Mouse (Mus musculus): Measurements from ENCODE around the gene Pmel. TPM values are rescaled to one million over a fixed set of nuclear protein-coding genes. Genes with fewer than 3 reads are reported as not detected.

Pmel gene
- polyA plus RNA-seq (2016; fragmentation: Nextera tagmentation; extraction: Ambion mirVana), result 7.1 and 7.3 TPM in 2 replicates

GRCm38 (mm10) chr10:128703895-128704294, at the start of gene Pmel:
Gene Pmel, plus strand, starts transcription at chr10:128704195.
- Histone ChIP-seq H3K4me3 (peak within 1 kb of the TSS; percentile 90), H3K4me1 (replicated peaks) (peaks cover 31% of the 10 kb centered on the region), H3K27me3 (ENCODE audit: insufficient read depth, poor library complexity, severe bottlenecking) (0 out of 2 replicates have a peak, but pooled peaks cover 2% of the 10 kb centered on the region), H3K9me3 (no peaks in the 10 kb centered on the region), H3K36me3 (peaks cover 46% of the 10 kb centered on the region), H3K27ac (peak within 1 kb of the TSS; percentile 95)
- DNase-seq (ENCODE audit: low spot score), result no peak
- 32% methylated on average over 4 of the region's 4 CpGs for WGBS

GRCm38 (mm10) chr10:128655254-128655653, 48.7 kb upstream of the Pmel start:
- Histone ChIP-seq H3K36me3 (no peaks in the 10 kb centered on the region), H3K9me3 (no peaks in the 10 kb centered on the region), H3K4me3 (no peak overlapping the region), H3K27ac (no peak overlapping the region), H3K4me1 (replicated peaks) (peaks cover 12% of the 10 kb centered on the region; the same call in 1 of the 2 replicates), H3K27me3 (ENCODE audit: insufficient read depth, poor library complexity, severe bottlenecking) (no peaks in the 10 kb centered on the region)
- no peak for DNase-seq (ENCODE audit: low spot score)
- 86% methylated on average over 3 of the region's 3 CpGs for WGBS

GRCm38 (mm10) chr10:128656731-128657130, 47.3 kb upstream of the Pmel start:
- DNase-seq (ENCODE audit: low spot score), result no peak
- no peaks in the 10 kb centered on the region for H3K36me3 ChIP-seq
- H3K27me3 ChIP-seq (ENCODE audit: insufficient read depth, poor library complexity, severe bottlenecking), result no peaks in the 10 kb centered on the region
- 85% methylated on average over 1 of the region's 1 CpGs for WGBS
- no peak overlapping the region for H3K4me3 ChIP-seq
- no peak overlapping the region for H3K27ac ChIP-seq
- peaks cover 10% of the 10 kb centered on the region; the same call in 1 of the 2 replicates for H3K4me1 ChIP-seq (replicated peaks)
- H3K9me3 ChIP-seq, result no peaks in the 10 kb centered on the region

GRCm38 (mm10) chr10:128657844-128658243, 46.2 kb upstream of the Pmel start:
- no peak overlapping the region for H3K27ac ChIP-seq
- 58% methylated on average over 9 of the region's 9 CpGs for WGBS

GRCm38 (mm10) chr10:128659490-128659889, 44.5 kb upstream of the Pmel start:
- no peaks in the 10 kb centered on the region for H3K27me3 ChIP-seq (ENCODE audit: insufficient read depth, poor library complexity, severe bottlenecking)
- DNase-seq (ENCODE audit: low spot score), result no peak
- no peak overlapping the region for H3K27ac ChIP-seq
- H3K4me3 ChIP-seq, result no peak overlapping the region
- peaks cover 10% of the 10 kb centered on the region; the same call in 1 of the 2 replicates for H3K4me1 ChIP-seq (replicated peaks)
- no peaks in the 10 kb centered on the region for H3K36me3 ChIP-seq
- no peaks in the 10 kb centered on the region for H3K9me3 ChIP-seq
- 46% methylated on average over 9 of the region's 9 CpGs for WGBS

More at GRCm38 (mm10) chr10:128657844-128658243, 46.2 kb upstream of the Pmel start:
- no peak overlapping the region for H3K4me3 ChIP-seq
- no peaks in the 10 kb centered on the region for H3K36me3 ChIP-seq
- peaks cover 10% of the 10 kb centered on the region; the same call in 1 of the 2 replicates for H3K4me1 ChIP-seq (replicated peaks)
- no peak for DNase-seq (ENCODE audit: low spot score)
- H3K27me3 ChIP-seq (ENCODE audit: insufficient read depth, poor library complexity, severe bottlenecking), result no peaks in the 10 kb centered on the region
- H3K9me3 ChIP-seq, result no peaks in the 10 kb centered on the region

- Histone ChIP-seq H3K4me3 (no peak overlapping the region), H3K9me3 (no peaks in the 10 kb centered on the region), H3K27ac (no peak overlapping the region), H3K36me3 (no peaks in the 10 kb centered on the region), H3K4me1 (replicated peaks) (peaks cover 7% of the 10 kb centered on the region; the same call in 1 of the 2 replicates), H3K27me3 (ENCODE audit: insufficient read depth, poor library complexity, severe bottlenecking) (no peaks in the 10 kb centered on the region)
- DNase-seq (ENCODE audit: low spot score), result no peak
Measured at GRCm38 (mm10) chr10:128662465-128662864, 41.5 kb upstream of the Pmel start.

GRCm38 (mm10) chr10:128663441-128664220, 40.4 kb upstream of the Pmel start:
- DNase-seq (ENCODE audit: low spot score), result no peak
- no peaks in the 10 kb centered on the region for H3K9me3 ChIP-seq
- peaks cover 12% of the 10 kb centered on the region for H3K4me1 ChIP-seq (replicated peaks)
- H3K4me3 ChIP-seq, result no peak overlapping the region
- 69% methylated on average over 5 of the region's 5 CpGs for WGBS
- H3K36me3 ChIP-seq, result no peaks in the 10 kb centered on the region
- no peak overlapping the region for H3K27ac ChIP-seq
- H3K27me3 ChIP-seq (ENCODE audit: insufficient read depth, poor library complexity, severe bottlenecking), result no peaks in the 10 kb centered on the region

- WGBS, result 77% methylated on average over 3 of the region's 3 CpGs
- peaks cover 16% of the 10 kb centered on the region for H3K4me1 ChIP-seq (replicated peaks)
- H3K27me3 ChIP-seq (ENCODE audit: insufficient read depth, poor library complexity, severe bottlenecking), result peaks cover 3% of the 10 kb centered on the region; the same call in 1 of the 2 replicates
- no peak for DNase-seq (ENCODE audit: low spot score)
- no peak overlapping the region for H3K27ac ChIP-seq
- H3K36me3 ChIP-seq, result no peaks in the 10 kb centered on the region
- no peak overlapping the region for H3K4me3 ChIP-seq
- H3K9me3 ChIP-seq, result no peaks in the 10 kb centered on the region
Measured at GRCm38 (mm10) chr10:128664808-128665207, 39.2 kb upstream of the Pmel start.

GRCm38 (mm10) chr10:128665307-128665706, 38.7 kb upstream of the Pmel start:
- WGBS, result 84% methylated on average over 3 of the region's 3 CpGs
- peaks cover 8% of the 10 kb centered on the region for H3K27me3 ChIP-seq (ENCODE audit: insufficient read depth, poor library complexity, severe bottlenecking)
- H3K4me1 ChIP-seq (replicated peaks), result peaks cover 14% of the 10 kb centered on the region
- DNase-seq (ENCODE audit: low spot score), result no peak
- no peak overlapping the region for H3K4me3 ChIP-seq
- H3K27ac ChIP-seq, result no peak overlapping the region
- H3K9me3 ChIP-seq, result no peaks in the 10 kb centered on the region
- no peaks in the 10 kb centered on the region for H3K36me3 ChIP-seq

GRCm38 (mm10) chr10:128665806-128666205, 38.2 kb upstream of the Pmel start:
- Histone ChIP-seq H3K27ac (no peak overlapping the region), H3K4me3 (no peak overlapping the region), H3K36me3 (peaks cover 2% of the 10 kb centered on the region; the same call in 1 of the 2 replicates), H3K27me3 (ENCODE audit: insufficient read depth, poor library complexity, severe bottlenecking) (peaks cover 13% of the 10 kb centered on the region), H3K4me1 (replicated peaks) (peaks cover 14% of the 10 kb centered on the region), H3K9me3 (no peaks in the 10 kb centered on the region)
- DNase-seq (ENCODE audit: low spot score), result no peak
- WGBS, result 92% methylated on average over 2 of the region's 2 CpGs

- DNase-seq (ENCODE audit: low spot score), result peak; percentile 61
- Histone ChIP-seq H3K4me3 (peak overlapping the region; percentile 85), H3K27me3 (ENCODE audit: insufficient read depth, poor library complexity, severe bottlenecking) (peaks cover 36% of the 10 kb centered on the region), H3K27ac (peak overlapping the region; percentile 88), H3K4me1 (replicated peaks) (peaks cover 31% of the 10 kb centered on the region), H3K9me3 (no peaks in the 10 kb centered on the region), H3K36me3 (peaks cover 11% of the 10 kb centered on the region; the same call in 1 of the 2 replicates)
- under 1% methylated on average over 42 of the region's 42 CpGs for WGBS
Measured at GRCm38 (mm10) chr10:128668790-128669672, 35.0 kb upstream of the Pmel start.

GRCm38 (mm10) chr10:128671148-128671547, 32.8 kb upstream of the Pmel start:
- 91% methylated on average over 9 of the region's 9 CpGs for WGBS
- Histone ChIP-seq H3K9me3 (no peaks in the 10 kb centered on the region), H3K4me1 (replicated peaks) (peaks cover 36% of the 10 kb centered on the region), H3K27me3 (ENCODE audit: insufficient read depth, poor library complexity, severe bottlenecking) (peaks cover 36% of the 10 kb centered on the region), H3K4me3 (no peak overlapping the region; the same call in 1 of the 2 replicates), H3K36me3 (peaks cover 12% of the 10 kb centered on the region), H3K27ac (0 out of 2 replicates have a peak overlapping the region, but pooled peaks have one; percentile 23)
- DNase-seq (ENCODE audit: low spot score), result no peak
